Mouse (Mus musculus): ENCODE measurements around the gene Herc6. TPM values are rescaled to one million over a fixed set of nuclear protein-coding genes. Genes with fewer than 3 reads are reported as not detected.

The Herc6 gene
- polyA plus RNA-seq, 1 experiment = 1.4 TPM

DNA sequence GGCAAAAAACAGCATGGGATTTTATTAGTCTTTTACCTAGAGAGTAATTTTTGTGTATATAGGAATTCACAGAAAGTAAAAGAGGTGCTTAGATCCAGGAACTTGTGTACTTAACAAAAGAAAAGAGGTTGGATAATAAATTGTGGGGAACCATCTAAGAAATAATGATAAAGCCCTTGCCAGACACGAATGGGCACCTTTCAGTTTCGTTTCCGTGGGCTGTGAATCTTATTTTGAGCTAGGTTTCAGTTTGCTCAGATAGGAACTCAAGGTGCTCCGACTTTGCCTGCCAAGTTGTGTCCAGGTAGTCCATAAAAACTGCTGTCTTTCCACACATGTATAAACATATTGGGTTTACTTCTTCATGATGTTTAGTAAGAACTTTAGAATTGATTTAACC lies 1.6 kb downstream of the Herc6 start:
- TF ChIP-seq MYOG (IDR thresholded peaks at IDR 0.05; ENCODE audit: control insufficient read depth, extremely low read depth, insufficient read length) (no peak), FOSL1 (IDR thresholded peaks at IDR 0.05; ENCODE audit: insufficient read depth, low read length, poor library complexity, severe bottlenecking) (no peak), CTCF (IDR thresholded peaks at IDR 0.05; ENCODE audit: control insufficient read depth, insufficient read depth, insufficient read length) (no peak), MAX (IDR thresholded peaks at IDR 0.05) (no peak), CEBPB (IDR thresholded peaks at IDR 0.05; ENCODE audit: low read depth) (no peak), USF1 (IDR thresholded peaks at IDR 0.05; ENCODE audit: low read depth) (no peak), MYOD1 (IDR thresholded peaks at IDR 0.05; ENCODE audit: control insufficient read depth, insufficient read length, low read depth) (no peak)
- H3K27me3 ChIP-seq (ENCODE audit: control insufficient read depth, insufficient read depth, insufficient read length) = no peaks in the 10 kb centered on the region
- no peaks in the 10 kb centered on the region for H3K79me3 ChIP-seq (ENCODE audit: low read depth)
- H3K36me3 ChIP-seq (ENCODE audit: control insufficient read depth, insufficient read depth) = peaks cover 3% of the 10 kb centered on the region
- no peaks in the 10 kb centered on the region for H3K79me2 ChIP-seq (ENCODE audit: control insufficient read depth, insufficient read depth)
- H3K4me3 ChIP-seq (ENCODE audit: insufficient read depth, poor library complexity, severe bottlenecking) = no peak overlapping the region
- H3ac ChIP-seq (ENCODE audit: control insufficient read depth, insufficient read length, low read depth) = no peak overlapping the region

DNA sequence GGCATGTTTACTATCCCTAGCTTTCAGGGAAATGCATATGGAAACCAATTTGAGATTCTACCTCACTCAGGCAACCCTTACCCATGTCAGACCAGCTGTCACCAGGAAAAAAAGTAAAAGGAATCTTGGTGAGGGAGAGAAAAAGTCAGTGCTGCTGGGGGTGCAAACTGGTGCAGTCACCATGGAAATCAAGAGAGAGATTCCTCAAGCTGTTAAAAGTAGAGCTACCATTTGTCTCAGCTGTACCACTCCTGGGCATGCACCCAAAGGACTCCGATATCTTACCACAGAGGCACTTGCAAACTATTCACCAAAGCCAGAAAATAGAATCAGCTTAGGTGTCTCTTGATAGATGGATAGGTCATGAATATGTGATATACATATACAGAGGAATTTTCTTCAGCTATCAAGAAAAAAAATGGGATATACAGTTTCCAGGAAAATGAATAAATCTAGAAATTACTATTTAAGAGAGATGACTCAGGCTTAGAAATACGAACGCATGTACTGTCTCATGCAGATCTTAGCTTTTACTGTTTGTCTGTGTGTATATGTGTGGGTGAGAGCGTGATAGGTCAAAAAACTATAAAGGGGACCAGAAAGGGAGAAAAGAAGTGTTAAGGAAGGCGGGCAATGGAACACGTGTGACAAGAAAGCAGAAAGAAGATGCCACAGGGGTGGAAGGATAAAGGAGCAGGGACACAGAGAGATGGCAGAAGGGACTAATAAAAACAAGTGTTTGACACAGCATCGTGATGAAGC lies 24.9 kb downstream of the Herc6 start:
- Histone ChIP-seq H3K79me3 (ENCODE audit: low read depth) (no peaks in the 10 kb centered on the region), H3K4me3 (ENCODE audit: insufficient read depth, poor library complexity, severe bottlenecking) (no peak overlapping the region), H3K27me3 (ENCODE audit: control insufficient read depth, insufficient read depth, insufficient read length) (no peaks in the 10 kb centered on the region), H3K36me3 (ENCODE audit: control insufficient read depth, insufficient read depth) (no peaks in the 10 kb centered on the region), H3K79me2 (ENCODE audit: control insufficient read depth, insufficient read depth) (no peaks in the 10 kb centered on the region), H3ac (ENCODE audit: control insufficient read depth, insufficient read length, low read depth) (no peak overlapping the region)
- TF ChIP-seq MYOD1 (IDR thresholded peaks at IDR 0.05; ENCODE audit: control insufficient read depth, insufficient read length, low read depth) (no peak), USF1 (IDR thresholded peaks at IDR 0.05; ENCODE audit: low read depth) (no peak), CTCF (IDR thresholded peaks at IDR 0.05; ENCODE audit: control insufficient read depth, insufficient read depth, insufficient read length) (no peak), MAX (IDR thresholded peaks at IDR 0.05) (no peak), MYOG (IDR thresholded peaks at IDR 0.05; ENCODE audit: control insufficient read depth, extremely low read depth, insufficient read length) (no peak), FOSL1 (IDR thresholded peaks at IDR 0.05; ENCODE audit: insufficient read depth, low read length, poor library complexity, severe bottlenecking) (no peak), CEBPB (IDR thresholded peaks at IDR 0.05; ENCODE audit: low read depth) (no peak)

DNA sequence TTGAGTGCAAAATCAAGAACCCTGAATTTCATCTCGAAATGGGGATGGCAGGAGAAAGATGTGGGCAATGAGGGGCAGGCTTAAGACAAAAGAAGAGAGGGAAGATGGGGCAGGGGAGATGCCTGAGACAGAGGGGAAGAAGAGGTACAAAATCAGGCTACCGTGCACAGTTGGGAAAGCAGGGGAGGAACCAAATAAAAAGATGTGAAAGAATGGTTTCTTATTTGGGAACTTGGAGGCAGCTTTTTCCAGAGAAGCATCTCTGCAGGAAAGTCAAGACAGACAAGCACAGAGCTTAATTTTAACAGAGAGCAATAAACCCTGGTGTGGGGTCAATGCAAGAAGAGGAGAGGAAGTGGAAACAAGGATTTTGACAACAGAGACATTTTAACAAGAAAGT lies 27.2 kb downstream of the Herc6 start:
- no peaks in the 10 kb centered on the region for H3K79me3 ChIP-seq (ENCODE audit: low read depth)

DNA sequence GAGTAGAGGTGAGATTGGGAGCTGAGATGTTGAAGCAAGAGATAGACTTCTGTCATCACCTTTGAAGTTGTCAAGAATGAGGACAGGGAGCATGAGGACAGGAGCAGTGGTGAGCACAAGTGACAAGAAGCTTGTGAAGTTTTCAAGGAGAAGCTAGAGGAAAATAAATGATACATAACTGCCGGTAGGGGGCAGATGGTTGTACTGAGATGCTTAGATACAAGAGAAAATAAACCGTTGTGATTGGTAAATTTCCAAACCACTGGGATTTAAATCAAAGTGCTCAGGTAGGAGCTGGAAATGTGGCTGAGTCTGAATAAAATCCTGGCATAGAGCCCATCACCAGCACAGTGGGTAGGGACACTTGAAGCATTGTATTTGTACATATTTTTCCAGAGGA lies 28.8 kb downstream of the Herc6 start:
- Histone ChIP-seq H3K4me3 (ENCODE audit: insufficient read depth, poor library complexity, severe bottlenecking) (no peak overlapping the region), H3K36me3 (ENCODE audit: control insufficient read depth, insufficient read depth) (no peaks in the 10 kb centered on the region), H3K79me3 (ENCODE audit: low read depth) (no peaks in the 10 kb centered on the region), H3K79me2 (ENCODE audit: control insufficient read depth, insufficient read depth) (no peaks in the 10 kb centered on the region), H3ac (ENCODE audit: control insufficient read depth, insufficient read length, low read depth) (no peak overlapping the region), H3K27me3 (ENCODE audit: control insufficient read depth, insufficient read depth, insufficient read length) (no peaks in the 10 kb centered on the region)
- no peak for TF ChIP-seq MAX (IDR thresholded peaks at IDR 0.05)
- TF ChIP-seq USF1 (IDR thresholded peaks at IDR 0.05; ENCODE audit: low read depth) = no peak
- TF ChIP-seq FOSL1 (IDR thresholded peaks at IDR 0.05; ENCODE audit: insufficient read depth, low read length, poor library complexity, severe bottlenecking) = no peak
- no peak for TF ChIP-seq CTCF (IDR thresholded peaks at IDR 0.05; ENCODE audit: control insufficient read depth, insufficient read depth, insufficient read length)
- no peak for TF ChIP-seq CEBPB (IDR thresholded peaks at IDR 0.05; ENCODE audit: low read depth)

More for the DNA sequence above, 27.2 kb downstream of the Herc6 start:
- H3K27me3 ChIP-seq (ENCODE audit: control insufficient read depth, insufficient read depth, insufficient read length) = no peaks in the 10 kb centered on the region
- no peak overlapping the region for H3ac ChIP-seq (ENCODE audit: control insufficient read depth, insufficient read length, low read depth)
- no peaks in the 10 kb centered on the region for H3K79me2 ChIP-seq (ENCODE audit: control insufficient read depth, insufficient read depth)
- no peaks in the 10 kb centered on the region for H3K36me3 ChIP-seq (ENCODE audit: control insufficient read depth, insufficient read depth)
- TF ChIP-seq FOSL1 (IDR thresholded peaks at IDR 0.05; ENCODE audit: insufficient read depth, low read length, poor library complexity, severe bottlenecking) = no peak
- no peak for TF ChIP-seq CTCF (IDR thresholded peaks at IDR 0.05; ENCODE audit: control insufficient read depth, insufficient read depth, insufficient read length)
- TF ChIP-seq MYOD1 (IDR thresholded peaks at IDR 0.05; ENCODE audit: control insufficient read depth, insufficient read length, low read depth) = no peak
- no peak for TF ChIP-seq MAX (IDR thresholded peaks at IDR 0.05)
- TF ChIP-seq CEBPB (IDR thresholded peaks at IDR 0.05; ENCODE audit: low read depth) = no peak
- TF ChIP-seq USF1 (IDR thresholded peaks at IDR 0.05; ENCODE audit: low read depth) = no peak
- no peak overlapping the region for H3K4me3 ChIP-seq (ENCODE audit: insufficient read depth, poor library complexity, severe bottlenecking)

DNA sequence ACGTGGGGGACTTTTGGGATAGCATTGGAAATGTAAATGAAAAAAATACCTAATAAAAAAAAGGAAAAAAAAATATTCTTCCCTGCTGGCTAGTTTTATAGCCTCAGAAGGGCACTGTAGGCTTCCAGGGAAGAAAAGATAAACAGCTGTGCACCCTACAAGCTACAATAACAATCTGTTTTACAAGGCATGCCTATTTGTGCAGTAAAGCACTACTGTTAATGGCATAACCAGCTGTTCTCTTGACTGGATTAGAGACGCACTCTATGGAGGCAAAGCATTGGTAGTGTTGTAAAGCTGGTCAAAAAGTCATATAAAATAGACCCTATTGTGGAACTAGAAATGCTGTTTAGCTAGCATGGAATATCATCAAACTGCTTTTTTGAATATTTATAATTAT lies 35.0 kb downstream of the Herc6 start:
- H3ac ChIP-seq (ENCODE audit: control insufficient read depth, insufficient read length, low read depth) = no peak overlapping the region
- no peak overlapping the region for H3K4me3 ChIP-seq (ENCODE audit: insufficient read depth, poor library complexity, severe bottlenecking)
- H3K36me3 ChIP-seq (ENCODE audit: control insufficient read depth, insufficient read depth) = no peaks in the 10 kb centered on the region
- no peaks in the 10 kb centered on the region for H3K79me3 ChIP-seq (ENCODE audit: low read depth)
- H3K79me2 ChIP-seq (ENCODE audit: control insufficient read depth, insufficient read depth) = no peaks in the 10 kb centered on the region
- H3K27me3 ChIP-seq (ENCODE audit: control insufficient read depth, insufficient read depth, insufficient read length) = no peaks in the 10 kb centered on the region
- TF ChIP-seq MAX (IDR thresholded peaks at IDR 0.05) (no peak), USF1 (IDR thresholded peaks at IDR 0.05; ENCODE audit: low read depth) (no peak), MYOD1 (IDR thresholded peaks at IDR 0.05; ENCODE audit: control insufficient read depth, insufficient read length, low read depth) (no peak), CEBPB (IDR thresholded peaks at IDR 0.05; ENCODE audit: low read depth) (no peak), CTCF (IDR thresholded peaks at IDR 0.05; ENCODE audit: control insufficient read depth, insufficient read depth, insufficient read length) (no peak), FOSL1 (IDR thresholded peaks at IDR 0.05; ENCODE audit: insufficient read depth, low read length, poor library complexity, severe bottlenecking) (no peak), MYOG (IDR thresholded peaks at IDR 0.05; ENCODE audit: control insufficient read depth, extremely low read depth, insufficient read length) (no peak)

All from C2C12 (cell line).